Mouse (Mus musculus) erythroblast, embryonic 14.5 days (primary cell): ENCODE results near the gene Rnf32.

Source experiments
- GATA1 ChIP-seq: IDR thresholded peaks from 2 replicates; pipeline ENCODE4 v1.6.1; 2012; ENCODE audit warnings: low read length, inconsistent platforms, mixed read lengths
- TAL1 ChIP-seq: IDR thresholded peaks from 3 replicates; pipeline ENCODE4 v1.6.1; 2012; ENCODE audit warnings: low read length, inconsistent platforms, mixed read lengths

- TF ChIP-seq GATA1 (no peak), TAL1 (no peak)
These were observed 25.6 kb upstream of the Rnf32 start for GRCm38 (mm10) chr5:29170193-29170592.
